In genomic region chr2:18195691-18196396, GRCm38 (mm10) we compare ENCODE assay signal across 8 mouse cellular contexts.
DNase-seq lines count a peak whose midpoint lies in the region.

No protein-coding gene starts in this region.

- DNase-seq in cerebellum, postnatal 10 days: peak; percentile 39 to 48
- DNase-seq in cerebellum, postnatal 4 days (ENCODE audit: low spot score in 2 of 2): no peak
- DNase-seq in ovary, adult 18-20 months (ENCODE audit: low spot score): peak; percentile 71
- no peak for DNase-seq in ovary, postnatal 10 days (ENCODE audit: low spot score)
- peak; percentile 61 to 72 for DNase-seq in kidney, postnatal 4 days
- peak; percentile 39 for DNase-seq in yolk sac, embryonic 10.5 days (ENCODE audit: low spot score)
- no peak for DNase-seq in cerebellum, adult 9-10 months
- no peak for DNase-seq in testis, postnatal 14 days (ENCODE audit: low spot score)

Comparison
In these comparisons a context has a peak if more than half of its experiments do, and no peak if none do; other contexts are left out.
1. DNase-seq: peak in cerebellum, postnatal 10 days (2 of 2), ovary, adult 18-20 months (single experiment), kidney, postnatal 4 days (2 of 2) and yolk sac, embryonic 10.5 days (single experiment); none in cerebellum, postnatal 4 days (0 of 2), ovary, postnatal 10 days (single experiment), cerebellum, adult 9-10 months (single experiment) and testis, postnatal 14 days (single experiment).